Mouse (Mus musculus) MEL (cell line): Measurements from ENCODE around the gene Clhc1. TPM values are rescaled to one million over a fixed set of nuclear protein-coding genes. Genes with fewer than 3 reads are reported as not detected.

Source experiments
- DNase-seq: peaks from one replicate; pipeline ENCODE4 v3.0.0; 2011; ENCODE audit warnings: low read depth, low spot score
- H3K27ac ChIP-seq: 2 replicates; pipeline ENCODE4 v1.5.1; 2012; ENCODE audit warnings: low read depth, mild to moderate bottlenecking, control low read depth, low read length, moderate library complexity; ENCODE audit not compliant: control insufficient read depth
- H3K27me3 ChIP-seq, 2 experiments: fragments of 150-350 bp in 1 of 2; sonication (generic) in 1 of 2; 2 replicates each; pipeline ENCODE4 v1.6.1; 2012; ENCODE audit warnings: low read length in 2 of 2, mild to moderate bottlenecking in 2 of 2, improper control_type of control experiment in 1 of 2, moderate library complexity in 1 of 2; ENCODE audit not compliant: insufficient read depth in 2 of 2, control insufficient read depth in 1 of 2
- H3K36me3 ChIP-seq, 2 experiments: 2 replicates each; pipeline ENCODE4 v1.6.1; 2012 to 2014; ENCODE audit warnings: low read length in 2 of 2, improper control_type of control experiment in 1 of 2, inconsistent platforms in 1 of 2, mild to moderate bottlenecking in 1 of 2; ENCODE audit not compliant: insufficient read depth in 2 of 2, control insufficient read depth in 1 of 2
- H3K4me1 ChIP-seq, 2 experiments: fragments of 150-350 bp in 1 of 2; sonication (generic) in 1 of 2; 2 replicates each; pipeline ENCODE4 v1.6.1; 2012; ENCODE audit warnings: low read length in 2 of 2, improper control_type of control experiment in 1 of 2, mild to moderate bottlenecking in 1 of 2; ENCODE audit not compliant: insufficient read depth in 2 of 2, control insufficient read depth in 1 of 2
- H3K4me3 ChIP-seq, 2 experiments: fragments of 150-350 bp in 1 of 2; sonication (generic) in 1 of 2; 2 replicates each; pipeline ENCODE4 v1.5.1; 2012; ENCODE audit warnings: low read depth in 2 of 2, low read length in 2 of 2, mild to moderate bottlenecking in 2 of 2, moderate library complexity in 2 of 2, control low read depth in 1 of 2, improper control_type of control experiment in 1 of 2; ENCODE audit not compliant: control insufficient read depth in 1 of 2, insufficient read depth in 1 of 2
- H3K79me2 ChIP-seq: 2 replicates; pipeline ENCODE4 v1.6.1; 2012; ENCODE audit warnings: mild to moderate bottlenecking, low read length, moderate library complexity; ENCODE audit not compliant: control insufficient read depth, poor library complexity, insufficient read depth
- H3K9ac ChIP-seq: 2 replicates; pipeline ENCODE4 v1.6.1; 2012; ENCODE audit warnings: low read depth, mild to moderate bottlenecking, control low read depth, low read length, moderate library complexity; ENCODE audit not compliant: control insufficient read depth, poor library complexity, severe bottlenecking
- H3K9me3 ChIP-seq: fragments of 150-350 bp; sonication (generic); replicated peaks from 2 replicates; pipeline ENCODE4 v1.6.1; 2012; ENCODE audit warnings: mild to moderate bottlenecking, low read length, improper control_type of control experiment, moderate library complexity; ENCODE audit not compliant: insufficient read depth
- BHLHE40 ChIP-seq: IDR thresholded peaks from 2 replicates; pipeline ENCODE4 v1.6.1; 2012; ENCODE audit warnings: low read depth, mild to moderate bottlenecking, inconsistent platforms, low read length, improper control_type of control experiment, borderline replicate concordance
- CHD1 ChIP-seq: IDR thresholded peaks from 2 replicates; pipeline ENCODE4 v1.6.1; 2012; ENCODE audit warnings: low read depth, mild to moderate bottlenecking, inconsistent platforms, low read length, improper control_type of control experiment
- CHD2 ChIP-seq: IDR thresholded peaks from 2 replicates; pipeline ENCODE4 v1.6.1; 2011; ENCODE audit warnings: low read length, improper control_type of control experiment
- ELF1 ChIP-seq: IDR thresholded peaks from 2 replicates; pipeline ENCODE4 v1.6.1; 2014; ENCODE audit warnings: low read depth, mild to moderate bottlenecking, inconsistent platforms, low read length, improper control_type of control experiment, moderate library complexity
- EP300 ChIP-seq, 2 experiments: IDR thresholded peaks; 2 replicates each; pipeline ENCODE4 v1.6.1; 2011; ENCODE audit warnings: improper control_type of control experiment in 2 of 2, low read length in 2 of 2, low read depth in 1 of 2, mild to moderate bottlenecking in 1 of 2
- ETS1 ChIP-seq: IDR thresholded peaks from 2 replicates; pipeline ENCODE4 v1.6.1; 2012; ENCODE audit warnings: low read depth, mild to moderate bottlenecking, inconsistent platforms, low read length, improper control_type of control experiment, moderate library complexity
- GABPA ChIP-seq: IDR thresholded peaks from 2 replicates; pipeline ENCODE4 v1.6.1; 2012; ENCODE audit warnings: low read depth, mild to moderate bottlenecking, inconsistent platforms, low read length, improper control_type of control experiment, moderate library complexity
- GATA1 ChIP-seq: IDR thresholded peaks from 2 replicates; pipeline ENCODE4 v1.6.1; 2011; ENCODE audit warnings: low read depth, low read length, improper control_type of control experiment
- HCFC1 ChIP-seq: IDR thresholded peaks from 2 replicates; pipeline ENCODE4 v1.6.1; 2012; ENCODE audit warnings: low read depth, mild to moderate bottlenecking, inconsistent platforms, low read length, improper control_type of control experiment, moderate library complexity
- JUND ChIP-seq: IDR thresholded peaks from 2 replicates; pipeline ENCODE4 v1.6.1; 2011; ENCODE audit warnings: low read depth, mild to moderate bottlenecking, improper control_type of control experiment, low read length
- KAT2A ChIP-seq: conservative IDR thresholded peaks from 2 replicates; pipeline ENCODE4 v1.6.1; 2012; ENCODE audit warnings: low read depth, low read length, improper control_type of control experiment, inconsistent platforms
- MAX ChIP-seq: IDR thresholded peaks from 2 replicates; pipeline ENCODE4 v1.6.1; 2011; ENCODE audit warnings: low read length, improper control_type of control experiment
- MEF2A ChIP-seq: IDR thresholded peaks from 2 replicates; pipeline ENCODE4 v1.6.1; 2014; ENCODE audit warnings: low read depth, mild to moderate bottlenecking, inconsistent platforms, low read length, improper control_type of control experiment; ENCODE audit not compliant: poor library complexity, insufficient replicate concordance, severe bottlenecking; ENCODE audit errors: extremely low read depth
- MXI1 ChIP-seq: IDR thresholded peaks from 2 replicates; pipeline ENCODE4 v1.6.1; 2011; ENCODE audit warnings: mild to moderate bottlenecking, low read depth, low read length, improper control_type of control experiment
- MYB ChIP-seq: IDR thresholded peaks from 2 replicates; pipeline ENCODE4 v1.6.1; 2011; ENCODE audit warnings: mild to moderate bottlenecking, low read depth, low read length, improper control_type of control experiment
- MYC ChIP-seq: IDR thresholded peaks from 2 replicates; pipeline ENCODE4 v1.6.1; 2011; ENCODE audit warnings: low read depth, mild to moderate bottlenecking, low read length, improper control_type of control experiment, moderate library complexity
- NELFE ChIP-seq: IDR thresholded peaks from 2 replicates; pipeline ENCODE4 v1.6.1; 2011; ENCODE audit warnings: low read depth, low read length, improper control_type of control experiment
- NRF1 ChIP-seq: IDR thresholded peaks from 2 replicates; pipeline ENCODE4 v1.6.1; 2014; ENCODE audit warnings: low read depth, mild to moderate bottlenecking, inconsistent platforms, low read length, improper control_type of control experiment, moderate library complexity; ENCODE audit not compliant: poor library complexity, insufficient read depth, severe bottlenecking
- POLR2A ChIP-seq, 2 experiments: IDR thresholded peaks; 2 replicates each; pipeline ENCODE4 v1.6.1; 2011 to 2012; ENCODE audit warnings: low read length in 2 of 2, mild to moderate bottlenecking in 2 of 2, control low read depth in 1 of 2, improper control_type of control experiment in 1 of 2, low read depth in 1 of 2, moderate library complexity in 1 of 2; ENCODE audit not compliant: control insufficient read depth in 1 of 2, insufficient read depth in 1 of 2, poor library complexity in 1 of 2
- POLR2AphosphoS2 ChIP-seq: IDR thresholded peaks from 2 replicates; pipeline ENCODE4 v1.6.1; 2011; ENCODE audit warnings: low read length, improper control_type of control experiment
- POLR2AphosphoS5 ChIP-seq: IDR thresholded peaks from 2 replicates; pipeline ENCODE4 v1.6.1; 2012; ENCODE audit warnings: low read depth, borderline replicate concordance, mild to moderate bottlenecking, inconsistent platforms, low read length, moderate library complexity, mixed read lengths
- SMC3 ChIP-seq: IDR thresholded peaks from 2 replicates; pipeline ENCODE4 v1.6.1; 2011; ENCODE audit warnings: low read depth, low read length, improper control_type of control experiment
- TBP ChIP-seq: IDR thresholded peaks from 2 replicates; pipeline ENCODE4 v1.8.0; 2011; ENCODE audit warnings: low read depth, low read length, improper control_type of control experiment
- TCF12 ChIP-seq: IDR thresholded peaks from 2 replicates; pipeline ENCODE4 v1.6.1; 2014; ENCODE audit warnings: low read depth, mild to moderate bottlenecking, inconsistent platforms, low read length, improper control_type of control experiment, moderate library complexity
- USF1 ChIP-seq: IDR thresholded peaks from 2 replicates; pipeline ENCODE4 v1.6.1; 2014; ENCODE audit warnings: low read depth, mild to moderate bottlenecking, inconsistent platforms, low read length, improper control_type of control experiment, moderate library complexity
- USF2 ChIP-seq, 2 experiments: IDR thresholded peaks; 2 replicates each; pipeline ENCODE4 v1.6.1; 2011 to 2012; ENCODE audit warnings: improper control_type of control experiment in 2 of 2, low read length in 2 of 2, borderline replicate concordance in 1 of 2, inconsistent platforms in 1 of 2, low read depth in 1 of 2, mild to moderate bottlenecking in 1 of 2; ENCODE audit not compliant: insufficient read depth in 1 of 2
- ZC3H11A ChIP-seq: IDR thresholded peaks from 2 replicates; pipeline ENCODE4 v1.6.1; 2012; ENCODE audit warnings: low read depth, mild to moderate bottlenecking, inconsistent platforms, low read length, improper control_type of control experiment
- ZKSCAN1 ChIP-seq: IDR thresholded peaks from 2 replicates; pipeline ENCODE4 v1.6.1; 2012; ENCODE audit warnings: low read depth, mild to moderate bottlenecking, inconsistent platforms, low read length, improper control_type of control experiment, moderate library complexity
- ZMIZ1 ChIP-seq: IDR thresholded peaks from 2 replicates; pipeline ENCODE4 v1.6.1; 2012; ENCODE audit warnings: low read depth, mild to moderate bottlenecking, inconsistent platforms, low read length, improper control_type of control experiment, moderate library complexity
- ZNF384 ChIP-seq: IDR thresholded peaks from 2 replicates; pipeline ENCODE4 v1.6.1; 2012; ENCODE audit warnings: low read depth, mild to moderate bottlenecking, inconsistent platforms, low read length, improper control_type of control experiment
- polyA plus RNA-seq, 2 experiments: library from polyadenylated mRNA; stranded (reverse) in 1 of 2; unstranded in 1 of 2; fragments of >175 nt in 1 of 2; fragments of >200 nt in 1 of 2; gene quantifications; 2 replicates each; pipeline versions ENCODE4 v1.2.1 to v1.2.4; 2012; ENCODE audit warnings: low replicate concordance in 2 of 2, low read depth in 1 of 2; ENCODE audit not compliant: insufficient read length in 2 of 2, insufficient read depth in 1 of 2, missing spikeins in 1 of 2
- total RNA-seq: library from RNA; depleted of rRNA; stranded (reverse); fragments of 300-350 nt; gene quantifications from 2 replicates; pipeline ENCODE4 v1.2.3, GENCODE M21; 2012

The Clhc1 gene
- total and polyA plus RNA-seq, 3 experiments: 0.08 to 0.62 TPM; not detected in 1

- TF ChIP-seq POLR2AphosphoS2 (peak; percentile 99), NRF1 (no peak), CHD2 (no peak), TBP (peak; percentile 84), POLR2AphosphoS5 (peak; percentile 75; the same call in 1 of the 2 replicates), MAX (peak; percentile 91), GATA1 (peak; percentile 73), ELF1 (peak; percentile 92), GABPA (no peak), TCF12 (peak; percentile 56), EP300 (IDR thresholded peaks at IDR 0.05; ENCODE audit: low read depth in 1 of 2, low read length in 2 of 2) (peak in 1 of 2 experiments; percentile 30)
Observed at GRCm38 (mm10) chr11:29514682-29515412, 32.9 kb upstream of the Clhc1 start, which contains the start of gene Prorsd1 (continued).

GRCm38 (mm10) chr11:29525988-29526794, 21.6 kb upstream of the Clhc1 start, which contains the start of gene Mtif2:
TSS of gene Mtif2 (plus strand) at chr11:29526408.
- H3K27me3 ChIP-seq: no peaks in the 10 kb centered on the region
- H3K36me3 ChIP-seq: peaks cover 6 to 29% of the 10 kb centered on the region in 2 experiments
- peak within 1 kb of the TSS; percentile 88 for H3K27ac ChIP-seq
- H3K4me1 ChIP-seq: peaks cover 11% of the 10 kb centered on the region in 2 experiments
- H3K9me3 ChIP-seq: no peaks in the 10 kb centered on the region
- peak within 1 kb of the TSS; percentile 88 to 96 for H3K4me3 ChIP-seq
- H3K79me2 ChIP-seq: peaks cover 20% of the 10 kb centered on the region
- DNase-seq: peak; percentile 96
- peak within 1 kb of the TSS; percentile 96 for H3K9ac ChIP-seq
- TF ChIP-seq BHLHE40 (no peak), TCF12 (peak; percentile 80), CHD1 (peak; percentile 73), GABPA (no peak), MXI1 (peak; percentile 87; the same call in 1 of the 2 replicates), NELFE (peak; percentile 99), POLR2A (IDR thresholded peaks at IDR 0.05; ENCODE audit: control insufficient read depth in 1 of 2, insufficient read depth in 1 of 2, low read depth in 1 of 2, low read length in 2 of 2, poor library complexity in 1 of 2) (peak; percentile 98 to 100), NRF1 (no peak), ZNF384 (peak; percentile 80), KAT2A (peak; percentile 86), ZMIZ1 (peak; percentile 96), HCFC1 (peak; percentile 98), JUND (no peak), ZC3H11A (no peak), ETS1 (peak; percentile 68), MYC (peak; percentile 84), SMC3 (peak; percentile 1; the same call in 1 of the 2 replicates), ZKSCAN1 (no peak), USF2 (IDR thresholded peaks at IDR 0.05; ENCODE audit: borderline replicate concordance in 1 of 2, insufficient read depth in 1 of 2, low read depth in 1 of 2, low read length in 2 of 2) (no peak), ELF1 (peak; percentile 87), MYB (peak; percentile 29; the same call in 1 of the 2 replicates), CHD2 (no peak), USF1 (peak; percentile 33; the same call in 1 of the 2 replicates), MEF2A (no peak), EP300 (IDR thresholded peaks at IDR 0.05; ENCODE audit: low read depth in 1 of 2, low read length in 2 of 2) (peak in 1 of 2 experiments; percentile 43; a peak in 2 of 4 replicates)
